Mouse (Mus musculus): ENCODE data around the gene Cntfr. TPM values are rescaled to one million over a fixed set of nuclear protein-coding genes. Genes with fewer than 3 reads are reported as not detected.

The Cntfr gene
- total and polyA plus RNA-seq, 3 experiments: 37.6 to 72.3 (median 62.3) TPM

- peak; percentile 84 for DNase-seq
Observed at GRCm38 (mm10) chr4:41678863-41679262, 18.0 kb downstream of the Cntfr start.

- peak; percentile 90 for DNase-seq
Observed at GRCm38 (mm10) chr4:41677006-41677629, 19.8 kb downstream of the Cntfr start.

GRCm38 (mm10) chr4:41676248-41677005, 20.5 kb downstream of the Cntfr start:
- peak; percentile 74 for DNase-seq

GRCm38 (mm10) chr4:41673186-41673585, 23.7 kb downstream of the Cntfr start:
- DNase-seq: no peak

- no peak for DNase-seq
Observed at GRCm38 (mm10) chr4:41672522-41672963, 24.3 kb downstream of the Cntfr start.

GRCm38 (mm10) chr4:41671963-41672480, 24.9 kb downstream of the Cntfr start:
- no peak for DNase-seq

GRCm38 (mm10) chr4:41671500-41671899, 25.4 kb downstream of the Cntfr start:
- DNase-seq: no peak

GRCm38 (mm10) chr4:41670836-41671235, 26.1 kb downstream of the Cntfr start:
- no peak for DNase-seq

GRCm38 (mm10) chr4:41666646-41667045, 30.2 kb downstream of the Cntfr start:
- DNase-seq: no peak

GRCm38 (mm10) chr4:41665009-41665675, 31.7 kb downstream of the Cntfr start:
- peak; percentile 72 for DNase-seq

- DNase-seq: no peak
Observed at GRCm38 (mm10) chr4:41664533-41664932, 32.4 kb downstream of the Cntfr start.

GRCm38 (mm10) chr4:41663614-41664013, 33.3 kb downstream of the Cntfr start:
- no peak for DNase-seq

GRCm38 (mm10) chr4:41662723-41663122, 34.2 kb downstream of the Cntfr start:
- no peak for DNase-seq

GRCm38 (mm10) chr4:41660851-41661430, 35.9 kb downstream of the Cntfr start:
- DNase-seq: no peak

- DNase-seq: no peak
Observed at GRCm38 (mm10) chr4:41659556-41659955, 37.3 kb downstream of the Cntfr start.

- DNase-seq: peak; percentile 62
Observed at GRCm38 (mm10) chr4:41658566-41659384, 38.1 kb downstream of the Cntfr start.

- no peak for DNase-seq
Observed at GRCm38 (mm10) chr4:41655525-41655924, 41.4 kb downstream of the Cntfr start.

GRCm38 (mm10) chr4:41654217-41654616, 42.7 kb downstream of the Cntfr start:
- peak; percentile 74 for DNase-seq

- DNase-seq: no peak
Observed at GRCm38 (mm10) chr4:41653730-41654129, 43.2 kb downstream of the Cntfr start.

- DNase-seq: peak; percentile 66
Observed at GRCm38 (mm10) chr4:41653296-41653695, 43.6 kb downstream of the Cntfr start.

GRCm38 (mm10) chr4:41648627-41649026, 48.3 kb downstream of the Cntfr start:
- no peak for DNase-seq

Data from adrenal gland, adult 2 months (tissue).